Mouse (Mus musculus) spleen, postnatal 4 days (tissue): ENCODE results near the gene Igf2r.

ENCODE experiments used
- DNase-seq, 2 experiments: peaks; one replicate each; pipeline ENCODE4 v3.0.0; 2022; ENCODE audit warnings: low spot score in 2 of 2

Igf2r gene

GRCm38 (mm10) chr17:12750591-12751170 lies 18.8 kb downstream of the Igf2r start:
- no peak for DNase-seq

GRCm38 (mm10) chr17:12749421-12750367 lies 19.8 kb downstream of the Igf2r start:
- DNase-seq, result no peak

GRCm38 (mm10) chr17:12745761-12746160 lies 23.7 kb downstream of the Igf2r start:
- no peak for DNase-seq

- no peak for DNase-seq
Observed at GRCm38 (mm10) chr17:12744071-12744470, 25.4 kb downstream of the Igf2r start.

- no peak for DNase-seq
Observed at GRCm38 (mm10) chr17:12742151-12742908, 27.1 kb downstream of the Igf2r start.

GRCm38 (mm10) chr17:12741218-12741968 lies 28.1 kb downstream of the Igf2r start:
- peak in 1 of 2 experiments; percentile 34 for DNase-seq

- DNase-seq, result no peak
Observed at GRCm38 (mm10) chr17:12740317-12740716, 29.1 kb downstream of the Igf2r start.

GRCm38 (mm10) chr17:12739516-12739915 lies 29.9 kb downstream of the Igf2r start:
- DNase-seq, result no peak

- DNase-seq, result no peak
Observed at GRCm38 (mm10) chr17:12737934-12738333, 31.5 kb downstream of the Igf2r start.

GRCm38 (mm10) chr17:12734205-12734857 lies 35.1 kb downstream of the Igf2r start:
- no peak for DNase-seq

GRCm38 (mm10) chr17:12733128-12733527 lies 36.3 kb downstream of the Igf2r start:
- no peak for DNase-seq

- no peak for DNase-seq
Observed at GRCm38 (mm10) chr17:12728536-12728935, 40.9 kb downstream of the Igf2r start.

GRCm38 (mm10) chr17:12727748-12728147 lies 41.7 kb downstream of the Igf2r start:
- DNase-seq, result no peak

- DNase-seq, result peak in 1 of 2 experiments; percentile 29
Observed at GRCm38 (mm10) chr17:12725871-12726270, 43.6 kb downstream of the Igf2r start.

GRCm38 (mm10) chr17:12724767-12725744 lies 44.4 kb downstream of the Igf2r start:
- no peak for DNase-seq

- DNase-seq, result no peak
Observed at GRCm38 (mm10) chr17:12723986-12724766, 45.3 kb downstream of the Igf2r start.

GRCm38 (mm10) chr17:12722622-12723021 lies 46.8 kb downstream of the Igf2r start:
- DNase-seq, result no peak

GRCm38 (mm10) chr17:12721118-12721886 lies 48.2 kb downstream of the Igf2r start:
- DNase-seq, result no peak
